Mouse (Mus musculus): ENCODE measurements at regions not wholly inside any gene's neighbourhood (a gene's known extent, or its start where the extent isn't known, plus 50 kb on each side); places are given as distances from the start of the nearest gene placed in this dataset.

GRCm38 (mm10) chr9:51476511-51477056 lies 147.9 kb upstream of the 1810046K07Rik start:
- no peak for ATAC-seq (replicated peaks in 1 of 2; ENCODE audit: insufficient read depth in 1 of 2, low FRiP score in 2 of 2, low TSS enrichment in 1 of 2, low read depth in 1 of 2, poor library complexity in 2 of 2, severe bottlenecking in 2 of 2)

GRCm38 (mm10) chr9:51487840-51488239 lies 159.1 kb upstream of the 1810046K07Rik start:
- ATAC-seq (replicated peaks in 1 of 2; ENCODE audit: insufficient read depth in 1 of 2, low FRiP score in 2 of 2, low TSS enrichment in 1 of 2, low read depth in 1 of 2, poor library complexity in 2 of 2, severe bottlenecking in 2 of 2), result no peak

- ATAC-seq (replicated peaks in 1 of 2; ENCODE audit: insufficient read depth in 1 of 2, low FRiP score in 2 of 2, low TSS enrichment in 1 of 2, low read depth in 1 of 2, poor library complexity in 2 of 2, severe bottlenecking in 2 of 2), result no peak
Measured at GRCm38 (mm10) chr9:51507265-51507913, 178.7 kb upstream of the 1810046K07Rik start.

GRCm38 (mm10) chr9:51517643-51518042 lies 188.9 kb upstream of the 1810046K07Rik start:
- no peak for ATAC-seq (replicated peaks in 1 of 2; ENCODE audit: insufficient read depth in 1 of 2, low FRiP score in 2 of 2, low TSS enrichment in 1 of 2, low read depth in 1 of 2, poor library complexity in 2 of 2, severe bottlenecking in 2 of 2)

GRCm38 (mm10) chr9:51518376-51518775 lies 189.7 kb upstream of the 1810046K07Rik start:
- ATAC-seq (replicated peaks in 1 of 2; ENCODE audit: insufficient read depth in 1 of 2, low FRiP score in 2 of 2, low TSS enrichment in 1 of 2, low read depth in 1 of 2, poor library complexity in 2 of 2, severe bottlenecking in 2 of 2), result no peak

DNA sequence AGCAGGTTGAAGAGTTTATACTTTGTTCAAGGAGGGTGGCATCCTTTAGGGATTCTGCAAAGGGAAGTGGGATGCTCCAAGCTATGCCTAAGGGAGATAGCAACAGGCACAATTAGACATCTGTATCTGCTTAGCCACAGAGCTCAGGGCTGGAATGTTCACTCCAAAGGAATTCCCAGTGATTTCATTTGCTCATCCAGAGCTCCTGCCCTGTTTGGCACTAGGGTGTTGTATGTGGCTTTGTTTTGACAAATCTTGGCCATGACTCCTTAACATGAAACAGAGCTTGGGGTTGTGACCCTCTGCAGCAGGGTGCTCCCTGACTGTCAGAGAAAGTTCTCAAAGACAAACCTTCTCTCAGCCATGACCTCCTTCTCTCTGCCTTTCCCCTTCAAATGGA lies 194.8 kb upstream of the 1810046K07Rik start:
- no peak for ATAC-seq (replicated peaks in 1 of 2; ENCODE audit: insufficient read depth in 1 of 2, low FRiP score in 2 of 2, low TSS enrichment in 1 of 2, low read depth in 1 of 2, poor library complexity in 2 of 2, severe bottlenecking in 2 of 2)

DNA sequence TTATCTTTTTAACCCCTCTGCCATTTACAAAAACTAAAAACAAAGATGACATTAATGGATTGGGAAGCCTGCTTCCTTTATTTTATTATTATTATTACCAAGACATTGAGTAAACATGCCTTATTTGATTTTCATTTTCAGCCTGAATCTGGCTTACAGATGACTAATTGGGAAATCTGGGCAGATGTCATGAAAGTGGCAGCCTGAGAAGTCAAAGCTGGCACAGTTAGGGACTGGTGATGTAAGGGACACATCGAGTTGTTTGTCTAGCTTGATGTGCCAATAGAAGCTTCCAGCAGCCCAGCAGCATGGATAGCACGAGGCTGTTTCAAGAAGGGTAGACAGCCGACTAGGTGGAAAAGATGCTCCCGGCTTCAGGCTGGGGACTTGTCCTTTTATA lies 197.2 kb upstream of the 1810046K07Rik start:
- ATAC-seq (replicated peaks in 1 of 2; ENCODE audit: insufficient read depth in 1 of 2, low FRiP score in 2 of 2, low TSS enrichment in 1 of 2, low read depth in 1 of 2, poor library complexity in 2 of 2, severe bottlenecking in 2 of 2), result no peak

DNA sequence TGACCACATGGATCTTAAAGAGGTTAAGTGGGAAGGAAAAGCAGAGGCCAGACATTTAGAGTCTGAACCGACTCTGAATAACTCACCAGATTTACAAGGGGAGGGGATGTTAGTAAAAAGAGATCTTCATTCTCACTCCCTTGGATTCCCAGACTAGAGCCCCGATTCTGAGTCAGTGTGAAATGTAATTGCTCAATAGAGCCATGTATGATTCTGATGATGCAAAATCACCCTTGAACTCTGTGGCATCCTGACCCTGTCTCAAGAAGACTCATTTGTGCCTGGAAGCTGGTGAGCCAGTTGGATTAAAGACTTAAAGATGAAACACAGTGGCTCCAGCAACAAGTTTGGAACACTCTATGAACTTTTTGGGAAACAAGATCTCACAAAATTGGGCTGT lies 210.2 kb upstream of the 1810046K07Rik start:
- ATAC-seq (replicated peaks in 1 of 2; ENCODE audit: insufficient read depth in 1 of 2, low FRiP score in 2 of 2, low TSS enrichment in 1 of 2, low read depth in 1 of 2, poor library complexity in 2 of 2, severe bottlenecking in 2 of 2), result no peak

- ATAC-seq (replicated peaks in 1 of 2; ENCODE audit: insufficient read depth in 1 of 2, low FRiP score in 2 of 2, low TSS enrichment in 1 of 2, low read depth in 1 of 2, poor library complexity in 2 of 2, severe bottlenecking in 2 of 2), result no peak
Measured at GRCm38 (mm10) chr9:51541940-51542339, 213.2 kb upstream of the 1810046K07Rik start.

DNA sequence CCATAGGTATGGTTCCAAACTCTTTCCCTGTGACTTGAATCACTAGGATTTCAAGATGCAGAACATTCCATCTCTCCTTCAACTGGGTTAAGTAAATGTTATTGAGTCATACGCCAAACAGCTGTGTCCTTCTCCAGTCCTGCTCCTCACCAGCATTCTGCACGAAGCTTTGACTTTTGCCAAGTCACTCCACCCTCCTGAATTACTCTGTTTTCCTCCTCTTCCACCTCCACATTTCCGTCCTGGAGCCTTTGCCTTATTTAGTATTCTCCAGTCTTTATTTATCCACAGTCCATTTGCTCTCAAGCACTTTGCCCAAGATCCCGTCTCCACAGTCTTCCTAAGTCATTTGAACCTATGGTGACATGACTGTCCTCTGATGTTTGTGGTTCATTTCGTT lies 193.1 kb upstream of the Arhgap20 start:
- no peak for ATAC-seq (replicated peaks in 1 of 2; ENCODE audit: insufficient read depth in 1 of 2, low FRiP score in 2 of 2, low TSS enrichment in 1 of 2, low read depth in 1 of 2, poor library complexity in 2 of 2, severe bottlenecking in 2 of 2)

- no peak for ATAC-seq (replicated peaks in 1 of 2; ENCODE audit: insufficient read depth in 1 of 2, low FRiP score in 2 of 2, low TSS enrichment in 1 of 2, low read depth in 1 of 2, poor library complexity in 2 of 2, severe bottlenecking in 2 of 2)
Measured at GRCm38 (mm10) chr9:51581601-51582000, 183.5 kb upstream of the Arhgap20 start.

DNA sequence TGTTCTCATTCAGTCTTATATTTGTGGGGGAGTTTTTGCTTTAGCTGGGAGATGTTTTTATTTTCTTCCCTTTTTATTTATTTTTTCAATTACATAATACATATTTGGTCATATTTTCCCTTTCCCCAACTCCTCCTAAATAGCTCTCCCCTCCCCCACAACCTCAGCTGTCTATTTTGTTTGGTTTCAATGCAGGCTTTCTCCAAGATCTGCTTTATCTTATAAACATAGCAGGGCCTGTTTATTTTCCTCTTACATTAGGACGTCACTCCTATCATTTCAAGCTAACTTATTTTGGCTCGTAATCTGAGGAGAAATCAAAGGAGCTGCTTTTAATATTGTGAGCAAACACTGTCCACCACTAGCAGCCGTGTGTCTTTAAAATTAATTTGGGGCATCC lies 171.4 kb upstream of the Arhgap20 start:
- ATAC-seq (replicated peaks in 1 of 2; ENCODE audit: insufficient read depth in 1 of 2, low FRiP score in 2 of 2, low TSS enrichment in 1 of 2, low read depth in 1 of 2, poor library complexity in 2 of 2, severe bottlenecking in 2 of 2), result no peak

DNA sequence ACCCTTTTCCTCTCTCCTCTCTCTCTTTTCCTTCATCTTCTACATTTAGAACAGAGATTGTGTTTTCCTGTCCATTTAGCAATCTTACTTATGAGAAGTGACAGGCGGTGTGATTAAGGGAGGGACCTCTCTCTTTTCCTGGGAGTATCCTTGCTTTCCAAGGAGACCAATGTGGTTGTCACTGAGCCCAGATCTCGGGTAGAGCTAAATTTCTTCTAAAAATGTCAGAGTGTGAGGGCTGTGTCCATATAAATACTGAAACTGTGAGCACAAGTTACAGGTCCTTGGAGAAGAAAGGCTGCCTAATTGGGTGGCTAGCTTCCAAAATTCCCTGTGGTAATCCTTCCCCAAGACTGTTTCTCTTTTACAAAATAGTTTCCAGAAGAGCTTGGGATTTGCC lies 166.4 kb upstream of the Arhgap20 start:
- ATAC-seq (replicated peaks in 1 of 2; ENCODE audit: insufficient read depth in 1 of 2, low FRiP score in 2 of 2, low TSS enrichment in 1 of 2, low read depth in 1 of 2, poor library complexity in 2 of 2, severe bottlenecking in 2 of 2), result no peak

GRCm38 (mm10) chr9:51608158-51608557 lies 157.0 kb upstream of the Arhgap20 start:
- ATAC-seq (replicated peaks in 1 of 2; ENCODE audit: insufficient read depth in 1 of 2, low FRiP score in 2 of 2, low TSS enrichment in 1 of 2, low read depth in 1 of 2, poor library complexity in 2 of 2, severe bottlenecking in 2 of 2), result no peak

GRCm38 (mm10) chr9:51608697-51609456 lies 156.3 kb upstream of the Arhgap20 start:
- ATAC-seq (replicated peaks in 1 of 2; ENCODE audit: insufficient read depth in 1 of 2, low FRiP score in 2 of 2, low TSS enrichment in 1 of 2, low read depth in 1 of 2, poor library complexity in 2 of 2, severe bottlenecking in 2 of 2), result no peak

GRCm38 (mm10) chr9:51626156-51626555 lies 139.0 kb upstream of the Arhgap20 start:
- ATAC-seq (replicated peaks in 1 of 2; ENCODE audit: insufficient read depth in 1 of 2, low FRiP score in 2 of 2, low TSS enrichment in 1 of 2, low read depth in 1 of 2, poor library complexity in 2 of 2, severe bottlenecking in 2 of 2), result no peak

DNA sequence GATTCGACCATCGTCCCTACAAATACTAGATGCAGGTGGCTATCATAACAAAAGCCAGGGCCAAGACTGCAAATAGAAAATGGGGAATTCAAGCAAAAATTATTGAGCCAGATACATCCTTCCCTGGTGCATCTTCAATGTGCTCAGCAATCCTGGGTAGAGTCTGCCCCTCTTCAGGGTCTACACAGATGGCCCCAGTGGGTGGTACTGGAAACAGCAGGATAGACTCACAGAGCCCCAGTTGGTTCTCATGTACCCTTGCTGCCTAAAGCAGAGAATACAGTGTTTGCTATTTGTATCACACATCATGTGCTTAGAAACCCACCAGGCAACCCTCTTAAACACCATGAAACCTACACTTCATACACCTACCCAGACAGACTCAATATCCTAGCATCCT lies 129.0 kb upstream of the Arhgap20 start:
- no peak for ATAC-seq (replicated peaks in 1 of 2; ENCODE audit: insufficient read depth in 1 of 2, low FRiP score in 2 of 2, low TSS enrichment in 1 of 2, low read depth in 1 of 2, poor library complexity in 2 of 2, severe bottlenecking in 2 of 2)

- no peak for ATAC-seq (replicated peaks in 1 of 2; ENCODE audit: insufficient read depth in 1 of 2, low FRiP score in 2 of 2, low TSS enrichment in 1 of 2, low read depth in 1 of 2, poor library complexity in 2 of 2, severe bottlenecking in 2 of 2)
Measured at GRCm38 (mm10) chr9:51636559-51637127, 128.5 kb upstream of the Arhgap20 start.
